Mouse (Mus musculus) adrenal gland, postnatal 14 days (tissue): ENCODE data around the gene Iqcf5. TPM values are rescaled to one million over a fixed set of nuclear protein-coding genes. Genes with fewer than 3 reads are reported as not detected.

ENCODE experiments used
- DNase-seq: peaks from one replicate; pipeline ENCODE4 v3.0.0; 2021; ENCODE audit warnings: mixed read lengths
- long read RNA-seq, 2 experiments: library from polyadenylated mRNA; stranded (forward); transcript quantifications; one replicate each; pipeline ENCODE4 v2.0.0; 2021
- total RNA-seq: library from RNA; stranded (reverse); gene quantifications from 2 replicates; pipeline ENCODE4 v1.2.3, GENCODE M21; 2021

Iqcf5 gene
- not detected in 2 replicates for total RNA-seq
- long read RNA-seq, experiment 1 = 0 reads
- long read RNA-seq, experiment 2 = 0 reads

- DNase-seq = no peak
These were observed at the start of gene Iqcf5 for GRCm38 (mm10) chr9:106514273-106514672. Iqcf5 (plus strand) TSS chr9:106514573.

DNA sequence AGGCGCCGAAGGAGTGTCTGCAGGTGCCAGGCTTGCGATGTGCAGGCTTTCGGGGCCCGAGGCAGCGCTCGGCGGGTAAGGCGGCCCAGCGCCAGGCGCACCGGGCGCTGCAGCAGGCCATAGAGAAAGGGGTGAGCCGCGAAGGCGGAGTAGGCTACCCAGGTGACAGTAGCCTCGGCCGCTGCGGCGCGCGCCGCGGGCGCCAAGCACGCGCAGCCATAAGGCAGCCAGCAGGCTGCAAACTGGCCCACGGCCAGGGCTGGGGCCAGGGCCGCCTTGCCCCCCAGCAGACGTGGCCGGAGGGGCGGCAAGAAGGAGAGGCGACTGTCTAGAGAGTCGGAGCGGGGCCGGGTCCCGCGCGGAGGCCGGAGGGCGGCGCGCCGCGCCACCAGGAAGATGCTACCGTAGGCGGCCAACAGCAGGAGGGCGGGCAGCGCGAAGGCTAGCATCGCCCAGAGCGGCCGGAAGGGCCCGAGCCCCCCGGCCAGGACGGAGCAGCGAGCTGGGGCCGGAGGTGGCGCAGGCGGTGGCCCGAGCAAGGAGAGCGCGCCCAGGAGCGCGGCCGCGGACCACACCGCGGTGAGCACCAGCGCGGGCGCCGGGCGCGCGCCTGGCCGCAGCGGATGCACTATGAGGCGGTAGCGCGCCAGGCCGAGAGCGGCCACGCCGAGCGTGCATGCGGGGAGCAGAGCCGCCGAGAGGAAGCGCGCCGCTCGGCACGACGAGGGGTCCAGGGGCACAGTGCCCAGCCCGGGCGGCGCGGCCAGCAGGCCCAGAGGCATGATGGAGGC lies 49.4 kb upstream of the Iqcf5 start:
- DNase-seq = peak; percentile 78

DNA sequence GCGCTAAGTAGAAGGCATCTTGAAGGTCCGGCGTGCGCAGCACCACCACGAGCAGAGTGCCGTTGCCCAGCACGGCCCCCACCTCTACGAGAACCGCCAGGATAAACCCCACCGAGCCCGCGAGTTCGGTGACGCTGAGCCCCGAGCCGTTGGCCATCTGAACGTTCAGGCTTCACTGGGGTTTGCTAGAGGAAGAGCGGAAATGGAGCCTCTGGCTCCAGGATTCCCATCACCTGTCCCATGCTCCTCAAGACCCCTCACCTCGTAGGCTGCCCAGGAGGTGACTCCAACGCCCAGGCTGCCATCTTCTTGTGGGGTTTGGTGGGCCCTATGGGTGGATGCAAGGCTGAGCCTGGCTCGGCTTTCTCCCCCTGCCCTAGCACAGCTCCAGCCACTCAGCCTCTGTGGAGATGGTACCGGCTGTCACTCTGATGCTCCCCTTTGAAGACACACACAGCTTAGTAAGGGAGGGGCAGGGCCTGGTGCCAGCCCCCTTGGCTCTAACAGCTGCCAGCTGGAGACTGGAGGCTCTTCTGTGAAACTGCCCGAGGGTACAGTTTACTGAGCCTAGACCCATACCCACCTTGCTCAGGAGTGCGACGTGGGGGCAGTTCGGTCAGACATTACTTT lies 48.7 kb upstream of the Iqcf5 start, which contains the start of gene Gpr62:
Gpr62 (minus strand) TSS at position 368 of the 630 bp plus-strand sequence.
- DNase-seq = peak; percentile 45

- no peak for DNase-seq
These were observed 47.7 kb upstream of the Iqcf5 start for GRCm38 (mm10) chr9:106466721-106467120.

DNA sequence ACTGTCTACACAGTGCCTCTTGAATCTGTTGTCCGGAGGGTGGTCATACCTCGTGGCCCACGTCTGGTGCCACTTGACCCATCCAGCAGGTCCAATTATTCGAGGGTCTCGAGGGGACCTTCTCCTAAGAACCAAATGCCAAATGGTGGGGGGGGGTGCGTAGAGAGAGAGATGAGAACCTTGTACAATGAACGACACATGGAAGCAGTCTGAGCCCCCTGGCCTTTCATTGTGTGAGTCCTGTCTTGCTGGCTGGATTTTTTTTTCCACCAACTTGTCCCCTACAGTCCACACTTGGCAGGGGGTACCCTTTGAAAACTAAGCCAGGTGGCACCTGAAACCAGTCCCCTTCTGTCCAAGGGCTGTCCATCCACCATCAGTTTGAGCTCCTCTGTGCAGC lies 46.6 kb upstream of the Iqcf5 start:
- DNase-seq = no peak

- no peak for DNase-seq
These were observed 45.1 kb upstream of the Iqcf5 start for GRCm38 (mm10) chr9:106469317-106469716.

- DNase-seq = peak; percentile 3
These were observed 44.6 kb upstream of the Iqcf5 start for GRCm38 (mm10) chr9:106469776-106470175.

DNA sequence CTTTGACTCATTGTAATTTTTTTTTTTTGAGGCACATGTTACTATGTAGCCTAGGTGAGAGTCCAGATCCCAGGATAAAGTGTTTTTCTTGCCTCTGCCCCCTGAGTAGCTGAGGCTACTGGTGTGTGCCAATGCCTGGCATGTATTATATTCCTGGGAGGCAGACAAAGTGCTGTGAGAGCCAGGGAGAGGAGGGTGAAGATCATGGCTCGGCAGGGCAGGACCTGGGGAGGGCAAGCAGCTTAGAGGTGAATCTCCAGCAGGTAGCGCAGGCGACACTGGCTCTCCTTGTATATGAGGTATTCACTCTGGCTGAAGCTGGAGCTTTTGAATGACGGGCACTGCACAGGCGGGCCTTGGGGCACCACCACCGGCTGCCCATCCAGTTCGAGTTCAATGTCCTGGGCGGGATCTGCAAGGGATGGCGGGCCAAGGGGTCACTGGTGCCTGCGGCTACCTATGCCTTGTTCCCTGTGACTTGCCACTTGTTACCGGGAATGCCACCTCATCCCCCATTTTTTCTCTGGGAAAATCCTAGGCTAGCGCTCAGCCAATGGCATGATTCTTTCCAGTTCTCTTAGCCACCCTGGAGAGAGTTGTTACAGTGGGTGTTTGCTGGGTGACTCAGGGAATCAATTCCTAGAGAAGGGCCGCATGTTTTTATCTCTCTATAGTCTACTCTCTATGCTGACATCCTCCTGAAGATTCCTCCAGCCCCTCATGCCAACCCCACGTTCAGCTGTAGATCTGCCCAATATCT lies 43.2 kb upstream of the Iqcf5 start:
- peak; percentile 12 for DNase-seq

- DNase-seq = peak; percentile 78
These were observed 42.5 kb upstream of the Iqcf5 start for GRCm38 (mm10) chr9:106471892-106472291.

GRCm38 (mm10) chr9:106472321-106472720 lies 42.1 kb upstream of the Iqcf5 start:
- DNase-seq = peak; percentile 12

- DNase-seq = peak; percentile 4
These were observed 41.2 kb upstream of the Iqcf5 start for GRCm38 (mm10) chr9:106473081-106473752.

DNA sequence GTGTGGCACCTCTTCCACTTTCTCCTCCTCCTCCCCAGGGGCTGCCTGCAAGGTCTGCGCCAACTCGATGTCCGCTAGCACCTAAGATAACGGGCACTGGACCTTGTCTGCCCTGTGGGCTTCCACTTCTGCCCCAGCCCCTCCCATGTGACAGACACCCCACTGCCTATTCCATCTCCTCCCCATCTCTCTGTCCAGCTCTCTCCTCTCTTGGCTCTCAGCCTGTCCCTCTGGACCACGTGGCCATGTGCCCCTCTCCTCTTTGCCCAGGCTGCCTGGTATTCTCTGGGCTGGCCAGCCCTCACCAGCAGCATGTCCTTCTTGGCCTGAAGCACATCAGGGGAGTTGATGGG lies 40.6 kb upstream of the Iqcf5 start:
- peak; percentile 4 for DNase-seq

DNA sequence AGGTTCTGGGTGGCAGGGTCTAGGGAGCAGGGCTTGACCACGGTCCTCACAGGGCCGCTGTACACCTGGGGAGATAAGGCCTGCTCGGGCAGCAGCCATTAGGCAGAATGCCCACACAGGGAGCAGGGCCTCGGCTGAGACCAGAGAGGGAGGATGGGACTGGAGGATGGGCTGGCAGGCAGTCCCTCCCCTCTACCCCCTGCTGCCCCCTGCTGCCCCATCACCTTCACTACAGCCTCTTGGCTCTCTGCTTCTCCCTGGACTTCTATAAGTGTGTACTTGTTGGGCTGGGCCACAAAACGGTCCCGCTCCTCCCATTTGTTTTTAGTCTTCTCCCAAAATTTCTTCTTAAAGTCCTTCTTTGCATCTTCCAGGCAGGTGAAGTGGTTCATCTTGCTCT lies 39.9 kb upstream of the Iqcf5 start:
- DNase-seq = peak; percentile 90

- DNase-seq = peak; percentile 49
These were observed 39.3 kb upstream of the Iqcf5 start for GRCm38 (mm10) chr9:106475046-106475445.

DNA sequence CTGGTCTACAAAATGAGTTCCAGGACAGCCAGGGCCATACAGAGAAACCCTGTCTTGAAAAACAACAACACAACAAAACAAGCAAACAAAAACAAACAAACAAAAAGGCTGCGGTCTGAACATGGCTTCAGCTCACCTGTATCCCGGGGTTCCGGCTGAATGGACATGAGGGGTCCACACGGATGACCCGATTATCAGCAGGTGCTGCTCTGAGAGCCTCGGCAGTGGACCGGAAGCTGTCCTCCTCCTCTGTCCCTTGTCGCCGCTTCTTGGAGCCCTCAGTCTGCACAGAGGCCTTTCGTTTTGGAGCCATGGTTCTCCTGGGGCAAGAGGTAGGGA lies 38.7 kb upstream of the Iqcf5 start, which contains the start of gene Rrp9:
Rrp9 (plus strand) TSS at position 301 of the 339 bp plus-strand sequence.
- DNase-seq = no peak

DNA sequence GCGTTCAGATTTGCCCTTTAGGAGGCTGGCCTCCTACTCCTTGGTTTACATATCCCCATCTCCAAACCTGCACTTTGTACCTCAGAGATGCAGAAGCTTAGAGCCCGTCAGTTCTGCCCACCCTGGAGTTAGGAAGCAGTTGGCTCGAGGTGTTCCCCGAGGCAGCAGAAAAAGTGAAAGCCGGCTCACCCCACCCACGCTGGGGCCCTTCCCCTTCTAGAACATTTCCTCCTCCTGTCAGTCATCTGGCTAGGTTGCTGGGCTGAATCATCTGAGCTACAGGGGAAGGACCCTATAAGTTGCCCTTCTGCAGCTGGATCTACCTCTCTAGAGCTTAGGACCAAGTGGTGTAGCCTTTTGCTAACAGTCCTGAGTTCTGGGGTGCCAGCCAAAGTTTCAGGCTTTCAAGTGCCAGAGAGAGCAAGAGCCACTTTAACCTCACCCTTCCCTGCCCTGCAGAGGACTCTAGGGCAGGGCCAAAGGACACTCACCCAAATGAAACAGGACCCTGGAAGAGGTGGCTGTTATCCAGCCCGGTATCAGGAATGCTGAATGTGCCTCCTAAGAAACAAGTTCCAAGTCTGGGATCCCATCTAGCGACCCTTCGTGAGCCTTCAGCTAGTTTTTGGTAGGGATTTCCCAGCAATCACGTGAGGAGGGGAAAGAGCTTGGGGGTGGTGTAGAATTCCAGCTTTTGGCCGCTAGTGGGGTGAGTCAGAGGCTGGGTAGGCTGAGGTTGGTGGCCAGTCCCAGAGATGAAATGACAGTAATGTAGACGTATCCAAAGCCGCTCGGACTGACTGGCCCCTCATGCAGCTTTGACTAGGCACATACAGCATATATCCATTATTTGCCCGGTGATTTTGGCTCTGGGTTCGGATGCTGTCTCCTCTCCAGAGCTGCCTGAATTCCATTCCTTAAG lies 38.1 kb upstream of the Iqcf5 start:
- DNase-seq = peak; percentile 82

GRCm38 (mm10) chr9:106476924-106477484 lies 37.4 kb upstream of the Iqcf5 start, which contains the start of gene Parp3:
Parp3 (minus strand) TSS chr9:106476949.
- DNase-seq = peak; percentile 99

- no peak for DNase-seq
These were observed 36.7 kb upstream of the Iqcf5 start for GRCm38 (mm10) chr9:106477649-106478048.

- DNase-seq = no peak
These were observed 36.3 kb upstream of the Iqcf5 start for GRCm38 (mm10) chr9:106478101-106478500.

DNA sequence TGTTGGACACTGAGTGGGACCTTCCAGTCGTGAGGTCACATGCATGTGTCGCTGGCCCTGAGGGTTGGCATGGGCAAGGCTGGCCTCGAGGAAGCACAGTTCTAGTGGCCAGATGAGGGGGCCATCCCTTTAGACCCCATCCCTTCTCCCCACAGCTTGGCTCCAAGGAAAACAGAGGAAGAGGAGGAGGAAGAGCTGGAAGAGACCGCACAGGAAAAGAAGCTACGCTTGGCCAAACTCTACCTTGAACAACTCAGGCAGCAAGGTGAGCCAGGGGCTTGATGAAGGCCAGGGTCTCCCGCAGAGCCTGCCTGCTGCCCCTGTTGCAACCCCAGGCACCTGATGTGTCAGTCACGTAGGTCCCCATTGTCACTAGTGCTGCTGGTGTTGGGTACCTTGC lies 33.8 kb upstream of the Iqcf5 start:
- no peak for DNase-seq

- DNase-seq = no peak
These were observed 33.3 kb upstream of the Iqcf5 start for GRCm38 (mm10) chr9:106481075-106481474.
